Mouse (Mus musculus): ENCODE measurements around the gene Ube4b. TPM values are rescaled to one million over a fixed set of nuclear protein-coding genes. Genes with fewer than 3 reads are reported as not detected.

Gene Ube4b
- polyA plus RNA-seq, 1 experiment = 36.5 TPM

- Histone ChIP-seq H3K27me3 (ENCODE audit: control insufficient read depth, insufficient read depth, low read length) (no peaks in the 10 kb centered on the region), H3K4me1 (ENCODE audit: control insufficient read depth, insufficient read depth, low read length) (no peaks in the 10 kb centered on the region), H3K36me3 (ENCODE audit: control insufficient read depth, insufficient read depth, low read length) (no peaks in the 10 kb centered on the region; the same call in 1 of the 2 replicates), H3K27ac (ENCODE audit: control insufficient read depth, insufficient read depth, low read depth, low read length) (no peak overlapping the region), H3K4me3 (ENCODE audit: control insufficient read depth, low read depth, low read length) (no peak overlapping the region)
- no peak for TF ChIP-seq POLR2A (IDR thresholded peaks at IDR 0.05; ENCODE audit: control insufficient read depth, low read depth, low read length)
- TF ChIP-seq CTCF (IDR thresholded peaks at IDR 0.05; ENCODE audit: control insufficient read depth, insufficient read depth, insufficient replicate concordance, low read depth, low read length) = no peak
Observed at GRCm38 (mm10) chr4:149291061-149291460, 135.5 kb downstream of the Ube4b start.

GRCm38 (mm10) chr4:149290157-149290750 lies 136.3 kb downstream of the Ube4b start:
- H3K27me3 ChIP-seq (ENCODE audit: control insufficient read depth, insufficient read depth, low read length) = no peaks in the 10 kb centered on the region
- no peaks in the 10 kb centered on the region for H3K4me1 ChIP-seq (ENCODE audit: control insufficient read depth, insufficient read depth, low read length)
- no peak overlapping the region for H3K4me3 ChIP-seq (ENCODE audit: control insufficient read depth, low read depth, low read length)
- no peak overlapping the region for H3K27ac ChIP-seq (ENCODE audit: control insufficient read depth, insufficient read depth, low read depth, low read length)
- H3K36me3 ChIP-seq (ENCODE audit: control insufficient read depth, insufficient read depth, low read length) = no peaks in the 10 kb centered on the region; the same call in 1 of the 2 replicates
- TF ChIP-seq CTCF (IDR thresholded peaks at IDR 0.05; ENCODE audit: control insufficient read depth, insufficient read depth, insufficient replicate concordance, low read depth, low read length) (no peak), POLR2A (IDR thresholded peaks at IDR 0.05; ENCODE audit: control insufficient read depth, low read depth, low read length) (no peak)

- Histone ChIP-seq H3K27ac (ENCODE audit: control insufficient read depth, insufficient read depth, low read depth, low read length) (no peak overlapping the region), H3K4me1 (ENCODE audit: control insufficient read depth, insufficient read depth, low read length) (no peaks in the 10 kb centered on the region), H3K36me3 (ENCODE audit: control insufficient read depth, insufficient read depth, low read length) (no peaks in the 10 kb centered on the region; the same call in 1 of the 2 replicates), H3K27me3 (ENCODE audit: control insufficient read depth, insufficient read depth, low read length) (no peaks in the 10 kb centered on the region), H3K4me3 (ENCODE audit: control insufficient read depth, low read depth, low read length) (no peak overlapping the region)
- TF ChIP-seq POLR2A (IDR thresholded peaks at IDR 0.05; ENCODE audit: control insufficient read depth, low read depth, low read length) = no peak
- TF ChIP-seq CTCF (IDR thresholded peaks at IDR 0.05; ENCODE audit: control insufficient read depth, insufficient read depth, insufficient replicate concordance, low read depth, low read length) = no peak
Observed at GRCm38 (mm10) chr4:149286287-149287137, 140.0 kb downstream of the Ube4b start.

GRCm38 (mm10) chr4:149285691-149286090 lies 140.9 kb downstream of the Ube4b start:
- TF ChIP-seq POLR2A (IDR thresholded peaks at IDR 0.05; ENCODE audit: control insufficient read depth, low read depth, low read length) (no peak), CTCF (IDR thresholded peaks at IDR 0.05; ENCODE audit: control insufficient read depth, insufficient read depth, insufficient replicate concordance, low read depth, low read length) (no peak)
- Histone ChIP-seq H3K4me3 (ENCODE audit: control insufficient read depth, low read depth, low read length) (no peak overlapping the region), H3K27me3 (ENCODE audit: control insufficient read depth, insufficient read depth, low read length) (no peaks in the 10 kb centered on the region), H3K36me3 (ENCODE audit: control insufficient read depth, insufficient read depth, low read length) (no peaks in the 10 kb centered on the region; the same call in 1 of the 2 replicates), H3K4me1 (ENCODE audit: control insufficient read depth, insufficient read depth, low read length) (no peaks in the 10 kb centered on the region), H3K27ac (ENCODE audit: control insufficient read depth, insufficient read depth, low read depth, low read length) (no peak overlapping the region)

GRCm38 (mm10) chr4:149283018-149283417 lies 143.5 kb downstream of the Ube4b start:
- H3K27ac ChIP-seq (ENCODE audit: control insufficient read depth, insufficient read depth, low read depth, low read length) = no peak overlapping the region
- no peaks in the 10 kb centered on the region for H3K4me1 ChIP-seq (ENCODE audit: control insufficient read depth, insufficient read depth, low read length)

GRCm38 (mm10) chr4:149282025-149282738 lies 144.4 kb downstream of the Ube4b start:
- no peak overlapping the region for H3K27ac ChIP-seq (ENCODE audit: control insufficient read depth, insufficient read depth, low read depth, low read length)
- TF ChIP-seq CTCF (IDR thresholded peaks at IDR 0.05; ENCODE audit: control insufficient read depth, insufficient read depth, insufficient replicate concordance, low read depth, low read length) = no peak
- no peak for TF ChIP-seq POLR2A (IDR thresholded peaks at IDR 0.05; ENCODE audit: control insufficient read depth, low read depth, low read length)

More at GRCm38 (mm10) chr4:149283018-149283417, 143.5 kb downstream of the Ube4b start:
- TF ChIP-seq CTCF (IDR thresholded peaks at IDR 0.05; ENCODE audit: control insufficient read depth, insufficient read depth, insufficient replicate concordance, low read depth, low read length) = no peak
- TF ChIP-seq POLR2A (IDR thresholded peaks at IDR 0.05; ENCODE audit: control insufficient read depth, low read depth, low read length) = no peak
- H3K27me3 ChIP-seq (ENCODE audit: control insufficient read depth, insufficient read depth, low read length) = no peaks in the 10 kb centered on the region
- no peaks in the 10 kb centered on the region for H3K36me3 ChIP-seq (ENCODE audit: control insufficient read depth, insufficient read depth, low read length)
- H3K4me3 ChIP-seq (ENCODE audit: control insufficient read depth, low read depth, low read length) = no peak overlapping the region

More at GRCm38 (mm10) chr4:149282025-149282738, 144.4 kb downstream of the Ube4b start:
- Histone ChIP-seq H3K4me1 (ENCODE audit: control insufficient read depth, insufficient read depth, low read length) (no peaks in the 10 kb centered on the region), H3K4me3 (ENCODE audit: control insufficient read depth, low read depth, low read length) (no peak overlapping the region), H3K27me3 (ENCODE audit: control insufficient read depth, insufficient read depth, low read length) (no peaks in the 10 kb centered on the region), H3K36me3 (ENCODE audit: control insufficient read depth, insufficient read depth, low read length) (no peaks in the 10 kb centered on the region)

Other genes with a start within 250 kb of the Ube4b start
- gene Kif1b, start 119.1 kb downstream of the Ube4b start, polyA plus RNA-seq (2012; rRNA removed) = 24.9 and 25.9 TPM in 2 replicates
- gene Rbp7, start 28.2 kb upstream of the Ube4b start, polyA plus RNA-seq (2012; rRNA removed) = 0.33 and 0.34 TPM in 2 replicates
- gene Tmem274, start 50.6 kb upstream of the Ube4b start, polyA plus RNA-seq (2012; rRNA removed) = 0.60 and 1.3 TPM in 2 replicates
- gene Nmnat1, start 58.5 kb upstream of the Ube4b start, polyA plus RNA-seq (2012; rRNA removed) = 29.0 and 30.2 TPM in 2 replicates
- gene Lzic, start 58.5 kb upstream of the Ube4b start, polyA plus RNA-seq (2012; rRNA removed) = 17.8 and 20.9 TPM in 2 replicates
- gene Ctnnbip1, start 91.5 kb upstream of the Ube4b start, polyA plus RNA-seq (2012; rRNA removed) = 4.1 and 4.7 TPM in 2 replicates
- 11.3 and 13.0 TPM in 2 replicates for gene Clstn1, start 159.7 kb upstream of the Ube4b start, polyA plus RNA-seq (2012; rRNA removed)